Mouse (Mus musculus): ENCODE measurements at regions not wholly inside any gene's neighbourhood (a gene's known extent, or its start where the extent isn't known, plus 50 kb on each side); places are given as distances from the start of the nearest gene placed in this dataset.

DNA sequence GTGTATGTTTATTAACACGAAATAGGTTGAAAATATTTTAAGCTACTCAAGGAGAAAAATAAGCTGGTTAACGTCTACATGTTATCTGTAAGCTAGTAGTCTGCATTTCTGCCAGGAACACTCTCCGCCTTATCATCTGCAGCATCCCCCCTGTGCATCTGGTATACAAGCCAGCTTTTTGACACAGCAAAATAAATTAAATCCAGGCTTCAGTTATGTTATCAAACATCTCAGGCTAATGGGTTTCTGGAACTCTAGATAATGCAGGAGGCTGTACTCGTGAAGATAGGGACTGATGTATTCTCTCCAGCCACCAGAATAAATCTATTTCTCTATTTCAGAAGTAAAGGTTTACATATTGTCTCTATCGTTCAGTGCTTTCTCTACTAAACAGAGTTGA lies 1138.5 kb downstream of the Basp1 start:
- DNase-seq: no peak

DNA sequence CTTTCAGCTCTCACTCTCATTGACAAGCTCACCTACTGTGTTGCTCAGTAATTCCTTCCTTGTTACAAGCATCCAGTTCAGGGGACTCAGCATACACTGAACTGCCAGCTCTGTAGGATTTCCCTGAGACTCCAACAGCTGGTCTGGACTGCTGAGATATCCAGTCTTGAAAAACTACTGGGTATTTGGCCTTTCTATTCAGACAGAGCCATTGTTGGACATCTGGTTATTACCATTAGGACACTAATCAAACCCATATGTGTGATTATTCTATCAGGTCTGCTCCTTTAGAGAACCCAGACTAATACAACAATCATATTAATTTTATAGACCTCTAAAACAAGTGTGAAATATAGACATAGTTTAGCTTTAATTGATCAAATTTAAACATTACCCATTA lies 1146.2 kb downstream of the Basp1 start:
- DNase-seq: no peak
